8 mouse cellular contexts compared by ENCODE assay signal in the genomic region with DNA sequence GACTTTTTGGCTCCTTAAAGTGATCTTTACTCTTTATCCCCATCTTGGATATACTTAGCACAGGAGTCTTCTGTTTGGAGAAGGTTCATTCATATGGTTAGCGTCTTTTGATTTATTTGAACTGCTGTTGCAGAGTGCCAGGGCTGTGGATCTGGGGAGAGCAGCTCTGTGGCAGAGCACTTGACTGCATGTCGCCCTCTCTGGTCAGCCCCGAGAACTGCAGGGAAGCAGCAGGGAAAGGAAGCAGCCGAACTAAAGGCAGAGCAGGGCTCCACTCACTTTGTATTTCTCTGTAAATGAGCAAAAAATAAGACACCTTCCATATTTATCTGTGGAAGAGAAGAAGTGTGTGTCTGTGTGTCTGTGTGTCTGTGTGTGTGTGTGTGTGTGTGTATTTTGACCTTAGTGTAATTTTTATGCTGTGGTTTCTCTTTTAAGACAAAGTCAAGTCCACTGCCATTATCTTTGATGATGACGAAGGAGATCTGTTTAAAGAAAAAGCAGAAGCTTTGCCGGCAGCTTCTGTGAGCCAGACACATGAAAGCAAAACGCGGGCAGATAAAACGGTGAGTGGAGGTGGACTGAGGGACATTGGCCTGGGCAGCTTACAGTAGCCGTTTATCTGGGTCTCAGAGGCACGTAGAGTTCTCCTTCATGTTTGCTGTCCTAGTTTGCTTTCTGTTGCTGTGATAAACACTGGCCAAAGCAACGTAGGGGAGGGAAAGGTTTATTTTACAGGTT. TPM values are rescaled to one million over a fixed set of nuclear protein-coding genes. Genes with fewer than 3 reads are reported as not detected.
DNase-seq lines count a peak whose midpoint lies in the region; ATAC-seq and TF ChIP-seq lines count a peak whose summit lies in the region.

No protein-coding gene starts in this region.

- ATAC-seq in hindbrain, embryonic 11.5 days (ENCODE audit: low FRiP score): no peak
- no peak for ATAC-seq in hindbrain, embryonic 13.5 days (ENCODE audit: low FRiP score)
- ATAC-seq in erythroblast, adult 5-6 weeks (replicated peaks; ENCODE audit: low FRiP score, poor library complexity, severe bottlenecking): peak; percentile 97
- no peak for ATAC-seq in midbrain, postnatal 0 days (ENCODE audit: low FRiP score)

- no peak overlapping the region for H3K9ac ChIP-seq in hindbrain, embryonic 11.5 days (ENCODE audit: low read depth, low read length)
- no peak overlapping the region for H3K9ac ChIP-seq in hindbrain, embryonic 13.5 days
- no peak overlapping the region for H3K9ac ChIP-seq in midbrain, postnatal 0 days (replicated peaks; ENCODE audit: low read length, poor library complexity, severe bottlenecking)

- no peaks in the 10 kb centered on the region for H3K4me1 ChIP-seq in hindbrain, embryonic 11.5 days (replicated peaks; ENCODE audit: control insufficient read depth, insufficient read depth, low read length)
- H3K4me1 ChIP-seq in hindbrain, embryonic 13.5 days (replicated peaks): no peaks in the 10 kb centered on the region
- H3K4me1 ChIP-seq in bone marrow, adult 2 months (ENCODE audit: control insufficient read depth, insufficient read depth, low read length): no peaks in the 10 kb centered on the region; the same call in 1 of the 2 replicates
- no peaks in the 10 kb centered on the region for H3K4me1 ChIP-seq in midbrain, postnatal 0 days (ENCODE audit: insufficient read depth, low read length)

- no peak overlapping the region for H3K27ac ChIP-seq in hindbrain, embryonic 11.5 days (ENCODE audit: low read depth, low read length)
- no peak overlapping the region for H3K27ac ChIP-seq in hindbrain, embryonic 13.5 days
- peak overlapping the region; percentile 68 for H3K27ac ChIP-seq in bone marrow, adult 2 months (ENCODE audit: control insufficient read depth, insufficient read depth, low read depth, low read length, poor library complexity)
- no peak overlapping the region; the same call in 1 of the 2 replicates for H3K27ac ChIP-seq in midbrain, postnatal 0 days (ENCODE audit: low read depth, low read length)

- TF ChIP-seq CTCF in bone marrow, adult 2 months (IDR thresholded peaks at IDR 0.05; ENCODE audit: control insufficient read depth, insufficient read depth, low read length): peak; percentile 97
- TF ChIP-seq CTCF in midbrain, postnatal 0 days (IDR thresholded peaks at IDR 0.05): peak; percentile 88

- peak; percentile 80 for DNase-seq in hindbrain, embryonic 11.5 days (ENCODE audit: low spot score)
- peak; percentile 74 to 77 for DNase-seq in heart, postnatal 36 days
- peak; percentile 75 to 81 for DNase-seq in left cerebral cortex, postnatal 14 days (ENCODE audit: low spot score in 2 of 2)
- peak; percentile 70 for DNase-seq in midbrain, postnatal 0 days (ENCODE audit: low spot score)
- DNase-seq in spleen, postnatal 36 days (ENCODE audit: low spot score in 2 of 2): peak; percentile 50 to 63

- H3K4me3 ChIP-seq in hindbrain, embryonic 11.5 days (ENCODE audit: low read depth, low read length): no peak overlapping the region
- H3K4me3 ChIP-seq in hindbrain, embryonic 13.5 days: no peak overlapping the region
- H3K4me3 ChIP-seq in bone marrow, adult 2 months (replicated peaks; ENCODE audit: control insufficient read depth, low read depth, low read length): peak overlapping the region; percentile 29
- no peak overlapping the region for H3K4me3 ChIP-seq in midbrain, postnatal 0 days (ENCODE audit: low read depth, low read length)

- no peaks in the 10 kb centered on the region for H3K9me3 ChIP-seq in hindbrain, embryonic 11.5 days (ENCODE audit: control insufficient read depth, low read length)
- H3K9me3 ChIP-seq in hindbrain, embryonic 13.5 days: no peaks in the 10 kb centered on the region
- no peaks in the 10 kb centered on the region for H3K9me3 ChIP-seq in midbrain, postnatal 0 days (ENCODE audit: low read length)

- H3K27me3 ChIP-seq in hindbrain, embryonic 11.5 days (ENCODE audit: control insufficient read depth, insufficient read depth, low read length): no peaks in the 10 kb centered on the region
- H3K27me3 ChIP-seq in hindbrain, embryonic 13.5 days: no peaks in the 10 kb centered on the region
- H3K27me3 ChIP-seq in midbrain, postnatal 0 days (ENCODE audit: insufficient read depth, low read length): no peaks in the 10 kb centered on the region

- 68% methylated on average over 12 of the region's 12 CpGs for WGBS in hindbrain, embryonic 11.5 days
- WGBS in hindbrain, embryonic 13.5 days: 67% methylated on average over 12 of the region's 12 CpGs
- WGBS in bone marrow, adult 2 months: 38% methylated on average over 12 of the region's 12 CpGs
- 67% methylated on average over 12 of the region's 12 CpGs for WGBS in midbrain, postnatal 0 days

- 0 out of 2 replicates have a peak, but pooled peaks cover 2% of the 10 kb centered on the region for H3K36me3 ChIP-seq in hindbrain, embryonic 11.5 days (ENCODE audit: control insufficient read depth, insufficient read depth, low read length)
- H3K36me3 ChIP-seq in hindbrain, embryonic 13.5 days: peaks cover 89% of the 10 kb centered on the region
- H3K36me3 ChIP-seq in midbrain, postnatal 0 days (ENCODE audit: insufficient read depth, low read length): peaks cover 54% of the 10 kb centered on the region

- intact Hi-C loops in heart, postnatal 36 days (cut with DNase I): loop anchor here (2.0 kb wide), 1 partner anchor 218 kb away; no protein-coding TSS in a partner anchor
- intact Hi-C loops in left cerebral cortex, postnatal 14 days (cut with DNase I): loop anchor here (10.0 kb wide), 1 partner anchor 214 kb away; no protein-coding TSS in a partner anchor

- no peak overlapping the region for H3K4me2 ChIP-seq in hindbrain, embryonic 11.5 days (replicated peaks; ENCODE audit: low read depth, low read length)
- no peak overlapping the region for H3K4me2 ChIP-seq in hindbrain, embryonic 13.5 days
- H3K4me2 ChIP-seq in midbrain, postnatal 0 days (ENCODE audit: low read depth, low read length, poor library complexity, severe bottlenecking): no peak overlapping the region

- TF ChIP-seq POLR2A in bone marrow, adult 2 months (IDR thresholded peaks at IDR 0.05; ENCODE audit: borderline replicate concordance, control insufficient read depth, low read depth, low read length): no peak

RNA-seq across cellular contexts. Expression of a gene that starts 21.1 kb away (rescaled TPM):
- 58.8 and 62.7 TPM in 2 replicates for polyA plus RNA-seq in hindbrain, embryonic 11.5 days (2014; fragmentation: Nextera tagmentation; extraction: Ambion mirVana)
- polyA plus RNA-seq in hindbrain, embryonic 13.5 days (2015; fragmentation: Nextera tagmentation; extraction: Ambion mirVana): 66.1 and 70.9 TPM in 2 replicates
- polyA plus RNA-seq in bone marrow, adult 2 months (2011; ENCODE audit: insufficient read depth, insufficient read length, low replicate concordance, missing spikeins): 27.5 and 39.4 TPM in 2 replicates
- 26.1 and 30.7 TPM in 2 replicates for total RNA-seq in erythroblast, adult 5-6 weeks (2015; ENCODE audit: low replicate concordance)
- total RNA-seq in erythroblast, adult 5-6 weeks (2017; ENCODE audit: low replicate concordance): 18.5 and 21.6 TPM in 2 replicates
- 10 to 100 TPM; 20.0 to 26.6 TPM for total RNA-seq in heart, postnatal 36 days (2021)
- 10 to 100 TPM; 86.3 to 86.9 TPM for total RNA-seq in left cerebral cortex, postnatal 14 days (2021)
- total RNA-seq in midbrain, postnatal 0 days (2014; rRNA removed): 79.5 and 85.2 TPM in 2 replicates
- polyA plus RNA-seq in midbrain, postnatal 0 days (2015; fragmentation: Nextera tagmentation; extraction: Ambion mirVana): 65.5 and 68.3 TPM in 2 replicates

RNA-seq across cellular contexts. Expression of a gene that starts 35.1 kb away (rescaled TPM):
- polyA plus RNA-seq in hindbrain, embryonic 11.5 days (2014; fragmentation: Nextera tagmentation; extraction: Ambion mirVana): 8.1 and 9.4 TPM in 2 replicates
- 7.0 and 8.3 TPM in 2 replicates for polyA plus RNA-seq in hindbrain, embryonic 13.5 days (2015; fragmentation: Nextera tagmentation; extraction: Ambion mirVana)
- polyA plus RNA-seq in bone marrow, adult 2 months (2011; ENCODE audit: insufficient read depth, insufficient read length, low replicate concordance, missing spikeins): 4.3 and 13.8 TPM in 2 replicates
- total RNA-seq in erythroblast, adult 5-6 weeks (2015; ENCODE audit: low replicate concordance): 3.8 and 17.6 TPM in 2 replicates
- 8.4 and 25.7 TPM in 2 replicates for total RNA-seq in erythroblast, adult 5-6 weeks (2017; ENCODE audit: low replicate concordance)
- 1 to 10 TPM; 4.2 to 5.2 TPM for total RNA-seq in heart, postnatal 36 days (2021)
- 1 to 10 TPM; 6.4 to 8.2 TPM for total RNA-seq in left cerebral cortex, postnatal 14 days (2021)
- 5.8 and 9.1 TPM in 2 replicates for total RNA-seq in midbrain, postnatal 0 days (2014; rRNA removed)
- polyA plus RNA-seq in midbrain, postnatal 0 days (2015; fragmentation: Nextera tagmentation; extraction: Ambion mirVana): 5.8 and 6.8 TPM in 2 replicates

RNA-seq across cellular contexts. Expression of a gene that starts 35.7 kb away (rescaled TPM):
- 20.2 and 23.4 TPM in 2 replicates for polyA plus RNA-seq in hindbrain, embryonic 11.5 days (2014; fragmentation: Nextera tagmentation; extraction: Ambion mirVana)
- 34.4 and 35.0 TPM in 2 replicates for polyA plus RNA-seq in hindbrain, embryonic 13.5 days (2015; fragmentation: Nextera tagmentation; extraction: Ambion mirVana)
- polyA plus RNA-seq in bone marrow, adult 2 months (2011; ENCODE audit: insufficient read depth, insufficient read length, low replicate concordance, missing spikeins): 16.8 and 33.6 TPM in 2 replicates
- total RNA-seq in erythroblast, adult 5-6 weeks (2015; ENCODE audit: low replicate concordance): 15.5 and 18.3 TPM in 2 replicates
- total RNA-seq in erythroblast, adult 5-6 weeks (2017; ENCODE audit: low replicate concordance): 10.7 and 14.7 TPM in 2 replicates
- total RNA-seq in heart, postnatal 36 days (2021): 10 to 100 TPM; 32.3 to 37.7 TPM
- total RNA-seq in left cerebral cortex, postnatal 14 days (2021): 10 to 100 TPM; 57.1 to 60.6 TPM
- 40.9 and 48.3 TPM in 2 replicates for total RNA-seq in midbrain, postnatal 0 days (2014; rRNA removed)
- 11.6 and 11.8 TPM in 2 replicates for polyA plus RNA-seq in midbrain, postnatal 0 days (2015; fragmentation: Nextera tagmentation; extraction: Ambion mirVana)
